Mouse (Mus musculus) midbrain, embryonic 11.5 days (tissue): ENCODE data around the gene Rftn1. TPM values are rescaled to one million over a fixed set of nuclear protein-coding genes. Genes with fewer than 3 reads are reported as not detected.
A peak's percentile ranks its signal among the peaks of the same experiment; 100 is the strongest.

ENCODE experiments used
- ATAC-seq: fragments of 200-750 bp; cut with Nextera tagmentation; 2 replicates; pipeline ENCODE4 v1.8.0; 2017; ENCODE audit warnings: moderate TSS enrichment, moderate library complexity; ENCODE audit not compliant: low FRiP score
- DNase-seq: peaks from one replicate; pipeline ENCODE4 v3.0.0; 2015; ENCODE audit warnings: low spot score; ENCODE audit errors: missing footprints
- H3K27ac ChIP-seq: fragments of 300-500 bp; sonication (generic); 2 replicates; pipeline ENCODE4 v1.5.1; 2014; ENCODE audit warnings: low read depth, low read length
- H3K27me3 ChIP-seq: fragments of 300-500 bp; sonication (generic); 2 replicates; pipeline ENCODE4 v1.6.1; 2014; ENCODE audit warnings: mild to moderate bottlenecking, low read length, moderate library complexity, mixed read lengths; ENCODE audit not compliant: control insufficient read depth, insufficient read depth
- H3K36me3 ChIP-seq: fragments of 300-500 bp; sonication (generic); 2 replicates; pipeline ENCODE4 v1.6.1; 2014; ENCODE audit warnings: mild to moderate bottlenecking, low read length, moderate library complexity, mixed read lengths; ENCODE audit not compliant: control insufficient read depth, insufficient read depth
- H3K4me1 ChIP-seq: fragments of 300-500 bp; sonication (generic); 2 replicates; pipeline ENCODE4 v1.6.1; 2014; ENCODE audit warnings: low read length; ENCODE audit not compliant: control insufficient read depth, insufficient read depth
- H3K4me2 ChIP-seq: fragments of 300-500 bp; sonication (generic); 2 replicates; pipeline ENCODE4 v1.6.1; 2014; ENCODE audit warnings: mild to moderate bottlenecking, moderate library complexity
- H3K4me3 ChIP-seq: fragments of 300-500 bp; sonication (generic); 2 replicates; pipeline ENCODE4 v1.5.1; 2014; ENCODE audit warnings: low read depth, low read length
- H3K9ac ChIP-seq: fragments of 300-500 bp; sonication (generic); 2 replicates; pipeline ENCODE4 v1.6.1; 2014; ENCODE audit warnings: low read length
- H3K9me3 ChIP-seq: fragments of 300-500 bp; sonication (generic); 2 replicates; pipeline ENCODE4 v1.6.1; 2016; ENCODE audit warnings: low read length; ENCODE audit not compliant: control insufficient read depth
- WGBS: fragments of 180-500 bp; shearing (Covaris S2); extraction: QIAGEN DNeasy Blood & Tissue Kit; methylation state at CpG from one replicate; pipeline ENCODE4 v1.1.7; 2014; 5-methylcytosine and 5-hydroxymethylcytosine counted together
- polyA plus RNA-seq: library from polyadenylated mRNA; unstranded; fragments of >200 nt; fragmentation: Nextera tagmentation; extraction: Ambion mirVana; gene quantifications from 2 replicates; pipeline ENCODE4 v1.2.1, GENCODE M21; 2014

Rftn1 gene
- polyA plus RNA-seq, 1 experiment from 2014 or later, result 4.3 TPM

DNA sequence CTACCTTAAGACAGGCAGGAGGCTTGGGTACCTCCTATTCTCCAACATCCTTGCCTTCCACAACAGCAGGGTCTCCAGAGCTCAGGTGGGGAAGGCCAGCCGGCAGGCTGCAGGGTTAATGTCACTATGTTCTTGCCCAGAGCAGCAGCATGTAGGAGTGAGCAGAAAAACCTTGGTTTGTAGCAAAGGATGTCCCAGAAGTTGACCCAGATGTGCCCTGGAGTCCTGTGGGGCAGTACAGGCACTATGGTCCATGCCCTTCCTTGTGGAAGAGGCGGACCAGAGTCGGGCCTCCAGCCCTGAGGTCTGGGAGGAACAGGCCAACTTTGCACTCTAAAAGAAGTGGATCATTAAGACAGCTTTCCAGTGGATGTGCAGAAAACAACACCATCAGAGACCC, 196.8 kb downstream of the Rftn1 start:
- DNase-seq, result no peak
- H3K27ac ChIP-seq, result no peak overlapping the region
- H3K4me2 ChIP-seq, result no peak overlapping the region
- no peaks in the 10 kb centered on the region for H3K9me3 ChIP-seq
- 71% methylated on average over 3 of the region's 3 CpGs for WGBS
- H3K4me3 ChIP-seq, result no peak overlapping the region
- H3K36me3 ChIP-seq, result no peaks in the 10 kb centered on the region
- H3K4me1 ChIP-seq, result no peaks in the 10 kb centered on the region
- no peak overlapping the region for H3K9ac ChIP-seq
- H3K27me3 ChIP-seq, result no peaks in the 10 kb centered on the region
- ATAC-seq, result no peak

DNA sequence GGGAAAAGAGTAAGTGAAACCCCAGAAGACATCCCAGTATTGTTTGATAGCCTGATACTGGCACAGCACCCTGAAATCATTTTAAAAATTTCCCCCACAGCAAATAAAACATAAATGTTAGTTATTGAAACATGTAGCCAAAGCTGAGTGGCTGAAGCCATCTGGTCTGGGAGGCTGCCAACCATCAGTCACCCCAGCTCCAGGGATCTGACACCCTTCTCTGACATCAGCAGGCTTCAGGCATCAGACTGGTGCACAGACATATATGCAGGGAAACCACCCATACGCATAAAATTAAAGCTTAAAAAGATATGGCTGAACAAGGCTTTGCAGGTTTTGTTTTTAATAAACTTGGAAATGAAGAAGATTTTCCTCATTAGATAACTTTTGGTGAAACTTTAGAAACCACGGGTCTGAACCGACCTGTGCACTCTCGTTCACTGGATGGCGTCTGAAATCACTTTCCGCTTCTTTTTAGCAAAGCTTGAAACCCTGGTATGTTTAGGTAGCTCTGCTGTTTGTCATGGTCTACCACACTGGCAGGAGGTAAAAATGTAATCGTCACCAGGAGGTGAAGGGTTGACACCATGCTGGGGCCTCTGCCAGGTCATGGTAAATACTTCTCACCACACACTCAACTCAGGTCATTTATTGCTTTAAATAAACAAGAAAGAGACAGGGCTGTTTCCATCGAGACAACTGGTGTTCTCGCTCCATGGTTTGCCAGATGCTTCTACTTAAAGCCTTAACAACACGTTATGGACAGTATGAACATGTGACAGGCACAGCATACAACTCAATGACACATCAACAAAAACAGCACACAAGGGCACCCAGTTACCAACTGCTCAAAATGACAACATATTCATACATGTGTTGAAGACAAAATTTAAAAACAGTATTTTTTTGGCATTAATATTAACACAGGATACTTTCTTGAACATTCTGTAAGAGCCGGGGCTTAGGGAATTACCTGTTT, 197.6 kb downstream of the Rftn1 start:
- 81% methylated on average over 11 of the region's 11 CpGs for WGBS
- no peak for DNase-seq
- no peak overlapping the region for H3K4me2 ChIP-seq
- no peak for ATAC-seq
- H3K9ac ChIP-seq, result no peak overlapping the region
- no peaks in the 10 kb centered on the region for H3K36me3 ChIP-seq
- H3K9me3 ChIP-seq, result no peaks in the 10 kb centered on the region
- H3K27ac ChIP-seq, result no peak overlapping the region
- no peaks in the 10 kb centered on the region for H3K4me1 ChIP-seq
- H3K27me3 ChIP-seq, result no peaks in the 10 kb centered on the region
- H3K4me3 ChIP-seq, result no peak overlapping the region

DNA sequence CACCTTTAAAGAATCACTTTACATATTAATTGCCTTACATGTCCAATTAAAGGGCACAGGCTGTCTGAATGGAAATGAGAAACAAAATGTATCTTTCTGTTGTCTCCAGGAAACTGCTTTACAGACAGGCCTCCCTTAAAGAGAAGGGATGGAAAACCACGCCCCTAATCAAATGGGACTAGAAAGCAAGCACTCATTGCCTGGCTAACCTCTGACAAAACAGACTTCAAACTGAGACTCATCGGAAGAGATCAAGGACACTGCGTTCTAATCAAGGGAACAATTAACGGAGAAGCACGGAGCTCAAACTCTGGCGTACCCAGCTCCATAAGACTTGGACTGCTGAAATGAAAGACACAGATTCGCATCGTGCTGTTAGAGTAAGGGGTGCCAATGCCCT, 200.9 kb downstream of the Rftn1 start:
- DNase-seq, result peak; percentile 76
- no peaks in the 10 kb centered on the region for H3K9me3 ChIP-seq
- no peak overlapping the region for H3K9ac ChIP-seq
- no peak overlapping the region for H3K4me2 ChIP-seq
- H3K27me3 ChIP-seq, result no peaks in the 10 kb centered on the region
- WGBS, result 69% methylated on average over 8 of the region's 8 CpGs
- H3K4me1 ChIP-seq, result no peaks in the 10 kb centered on the region
- ATAC-seq, result no peak
- H3K4me3 ChIP-seq, result no peak overlapping the region
- no peak overlapping the region for H3K27ac ChIP-seq
- no peaks in the 10 kb centered on the region for H3K36me3 ChIP-seq

DNA sequence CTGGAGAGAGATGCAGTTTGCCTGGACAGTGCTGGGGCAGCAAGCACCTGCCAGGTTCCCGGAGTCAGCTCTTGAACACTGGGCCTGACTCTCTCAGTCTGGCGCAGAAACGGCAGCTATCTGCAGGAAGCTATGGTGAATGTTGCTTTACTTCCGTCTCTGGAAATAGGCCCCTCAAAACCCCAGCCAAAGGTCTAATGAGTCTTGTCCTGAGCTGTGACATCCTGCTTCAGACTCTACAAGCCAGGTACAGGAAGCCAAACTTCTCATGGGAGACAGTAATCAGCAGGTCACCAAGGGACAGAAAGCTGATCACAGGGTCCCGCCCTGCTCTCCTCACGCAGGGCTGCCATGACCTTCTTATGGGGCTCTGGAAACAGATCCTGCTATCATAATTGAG, 203.4 kb downstream of the Rftn1 start:
- H3K9ac ChIP-seq, result no peak overlapping the region
- H3K4me1 ChIP-seq, result no peaks in the 10 kb centered on the region
- H3K27ac ChIP-seq, result no peak overlapping the region
- ATAC-seq, result no peak
- 90% methylated on average over 6 of the region's 6 CpGs for WGBS
- no peak overlapping the region for H3K4me2 ChIP-seq
- H3K9me3 ChIP-seq, result no peaks in the 10 kb centered on the region
- H3K4me3 ChIP-seq, result no peak overlapping the region
- peak; percentile 44 for DNase-seq
- no peaks in the 10 kb centered on the region for H3K27me3 ChIP-seq
- no peaks in the 10 kb centered on the region for H3K36me3 ChIP-seq

DNA sequence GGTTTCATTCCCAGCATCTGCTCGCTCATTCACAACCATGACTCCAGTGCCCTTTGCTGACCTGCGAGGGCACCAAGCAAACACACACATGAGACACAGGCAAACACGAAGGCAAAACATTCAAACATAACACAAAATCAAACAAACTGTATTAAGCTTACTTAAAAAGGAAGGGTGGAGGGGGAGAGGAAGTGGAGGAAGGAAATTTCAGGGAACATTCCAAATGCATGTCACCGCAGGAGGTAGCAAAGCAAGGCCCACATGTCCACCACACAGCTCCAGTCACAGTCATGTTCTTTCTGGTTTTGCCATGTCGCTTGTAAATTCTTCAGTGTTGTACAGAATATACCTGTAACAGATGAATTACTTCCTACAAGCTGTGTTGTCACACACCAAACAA, 207.0 kb downstream of the Rftn1 start:
- Histone ChIP-seq H3K9me3 (peaks cover 6% of the 10 kb centered on the region; the same call in 1 of the 2 replicates), H3K4me1 (no peaks in the 10 kb centered on the region), H3K4me2 (no peak overlapping the region), H3K9ac (no peak overlapping the region), H3K27me3 (no peaks in the 10 kb centered on the region), H3K36me3 (no peaks in the 10 kb centered on the region), H3K4me3 (no peak overlapping the region), H3K27ac (no peak overlapping the region)
- ATAC-seq (no peak), DNase-seq (peak; percentile 61)
- WGBS, result 82% methylated on average over 5 of the region's 5 CpGs

DNA sequence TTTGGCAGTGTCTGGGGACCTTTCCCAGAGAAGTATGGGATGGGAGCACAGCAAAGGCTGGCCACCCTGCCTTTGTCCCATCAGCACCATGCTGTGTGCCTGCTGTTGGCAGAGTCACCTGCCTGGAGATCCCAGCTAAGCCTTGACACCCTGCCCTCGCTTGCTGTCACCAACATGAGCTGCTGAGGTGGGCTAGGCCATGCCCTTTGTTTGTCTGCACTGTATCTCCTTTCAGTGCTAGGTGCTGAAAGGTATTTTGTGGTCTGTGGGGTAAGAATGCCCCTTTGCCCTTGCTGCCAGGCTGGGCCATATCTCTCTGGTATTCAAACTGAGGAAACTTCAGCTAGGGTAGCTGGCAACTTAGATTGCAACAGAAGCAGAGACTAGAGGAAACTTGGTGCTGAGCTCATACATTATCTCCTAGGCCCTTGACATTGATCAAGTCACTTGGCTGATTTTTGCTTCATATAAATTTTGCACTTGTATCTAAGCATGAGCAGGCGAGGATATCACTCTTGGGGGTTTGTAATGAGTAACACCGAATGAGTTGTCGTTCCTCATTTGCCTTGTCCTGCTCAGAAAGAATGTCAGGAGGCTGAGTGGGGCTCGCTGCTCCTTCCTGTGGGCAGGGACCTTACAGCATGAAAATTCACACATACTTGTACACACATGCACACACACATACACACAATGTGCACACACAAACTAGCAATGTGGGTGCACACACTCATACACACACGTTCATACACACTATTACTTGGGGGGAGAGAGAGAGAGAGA, 207.7 kb downstream of the Rftn1 start:
- Histone ChIP-seq H3K27ac (no peak overlapping the region), H3K9me3 (peaks cover 6% of the 10 kb centered on the region; the same call in 1 of the 2 replicates), H3K9ac (no peak overlapping the region), H3K36me3 (no peaks in the 10 kb centered on the region), H3K4me2 (no peak overlapping the region), H3K4me3 (no peak overlapping the region), H3K27me3 (no peaks in the 10 kb centered on the region), H3K4me1 (no peaks in the 10 kb centered on the region)
- WGBS, result 88% methylated on average over 6 of the region's 6 CpGs
- DNase-seq (no peak), ATAC-seq (no peak)

DNA sequence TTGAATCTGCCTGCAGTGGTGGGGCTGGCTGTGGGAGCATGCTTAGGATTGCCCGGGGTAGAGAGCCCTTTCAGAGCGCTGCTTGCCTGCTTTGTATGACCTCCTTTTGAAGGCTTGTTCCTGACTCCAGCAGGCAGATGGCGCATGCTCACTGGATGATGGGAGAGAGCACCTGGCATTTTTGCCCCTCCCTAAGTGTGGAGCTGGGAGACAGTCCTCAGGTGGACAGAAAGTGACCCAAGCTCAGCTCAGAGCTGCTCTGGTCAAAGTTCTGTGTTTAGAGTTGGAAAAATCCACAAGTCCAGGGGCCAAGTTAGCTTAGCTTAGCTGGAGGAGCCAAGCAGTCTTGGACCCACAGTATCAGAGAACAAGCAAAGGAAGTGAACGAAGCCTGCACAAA, 208.9 kb downstream of the Rftn1 start:
- ATAC-seq, result no peak
- 85% methylated on average over 4 of the region's 4 CpGs for WGBS

DNA sequence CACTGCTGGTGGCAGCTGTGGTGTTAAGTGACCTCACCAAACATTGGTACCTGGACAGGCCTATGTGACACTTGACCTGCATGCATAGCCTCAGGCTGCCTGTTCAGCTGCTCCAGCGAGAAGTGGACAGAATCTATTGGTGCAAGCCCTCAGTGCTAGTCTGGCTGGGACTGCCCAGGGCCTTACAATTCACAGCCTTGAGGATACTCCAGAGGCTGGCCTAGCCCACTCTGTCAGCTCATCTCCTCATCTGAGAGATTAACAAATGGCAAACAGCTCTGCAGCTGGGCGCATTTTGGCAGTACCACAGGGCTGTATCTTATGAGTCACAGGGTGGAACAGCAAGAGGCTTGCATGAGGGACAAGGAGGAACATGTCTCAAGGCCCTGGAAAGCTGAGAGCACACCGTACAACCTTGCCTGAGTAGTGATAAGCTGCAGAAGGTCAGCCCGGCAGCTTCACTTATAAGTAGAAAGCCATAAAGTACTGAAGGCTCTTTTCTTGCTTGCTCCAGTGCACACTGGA, 210.7 kb downstream of the Rftn1 start:
- H3K9me3 ChIP-seq, result peaks cover 6% of the 10 kb centered on the region; the same call in 1 of the 2 replicates
- ATAC-seq (no peak), DNase-seq (peak; percentile 59)
- H3K27ac ChIP-seq, result no peak overlapping the region
- H3K27me3 ChIP-seq, result no peaks in the 10 kb centered on the region
- H3K4me3 ChIP-seq, result no peak overlapping the region
- no peak overlapping the region for H3K9ac ChIP-seq
- no peak overlapping the region for H3K4me2 ChIP-seq
- H3K4me1 ChIP-seq, result no peaks in the 10 kb centered on the region
- WGBS, result 95% methylated on average over 4 of the region's 4 CpGs
- H3K36me3 ChIP-seq, result no peaks in the 10 kb centered on the region

More for the DNA sequence above, 208.9 kb downstream of the Rftn1 start:
- no peaks in the 10 kb centered on the region for H3K27me3 ChIP-seq
- H3K27ac ChIP-seq, result no peak overlapping the region
- H3K4me3 ChIP-seq, result no peak overlapping the region
- no peak for DNase-seq
- peaks cover 6% of the 10 kb centered on the region; the same call in 1 of the 2 replicates for H3K9me3 ChIP-seq
- no peak overlapping the region for H3K4me2 ChIP-seq
- no peaks in the 10 kb centered on the region for H3K36me3 ChIP-seq
- H3K4me1 ChIP-seq, result no peaks in the 10 kb centered on the region
- H3K9ac ChIP-seq, result no peak overlapping the region

DNA sequence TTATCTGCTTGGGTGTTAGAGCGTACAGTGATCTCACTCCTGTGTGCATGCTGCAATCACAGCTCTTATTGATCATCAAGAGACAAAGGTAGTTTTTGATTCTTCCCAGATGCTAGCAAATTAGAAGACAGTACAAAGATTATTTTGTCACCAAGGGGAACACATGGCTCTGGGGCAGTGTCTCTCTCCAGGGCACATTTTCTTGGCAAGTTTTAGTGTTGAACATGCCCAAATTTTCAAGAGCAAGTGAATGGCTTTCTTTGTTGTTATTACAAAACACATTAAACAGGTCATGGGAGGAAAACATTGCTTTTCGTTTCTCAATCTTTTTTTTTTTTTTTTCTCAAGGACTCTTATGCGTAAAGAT, 213.1 kb downstream of the Rftn1 start:
- Histone ChIP-seq H3K4me3 (no peak overlapping the region), H3K4me2 (no peak overlapping the region), H3K9ac (no peak overlapping the region), H3K36me3 (no peaks in the 10 kb centered on the region), H3K27ac (no peak overlapping the region), H3K4me1 (no peaks in the 10 kb centered on the region), H3K9me3 (peaks cover 6% of the 10 kb centered on the region; the same call in 1 of the 2 replicates), H3K27me3 (no peaks in the 10 kb centered on the region)
- no peak for DNase-seq
- WGBS, result 91% methylated on average over 3 of the region's 3 CpGs
- no peak for ATAC-seq
